Mouse (Mus musculus): ENCODE measurements around the gene Zc3h14.

Gene Zc3h14

DNA sequence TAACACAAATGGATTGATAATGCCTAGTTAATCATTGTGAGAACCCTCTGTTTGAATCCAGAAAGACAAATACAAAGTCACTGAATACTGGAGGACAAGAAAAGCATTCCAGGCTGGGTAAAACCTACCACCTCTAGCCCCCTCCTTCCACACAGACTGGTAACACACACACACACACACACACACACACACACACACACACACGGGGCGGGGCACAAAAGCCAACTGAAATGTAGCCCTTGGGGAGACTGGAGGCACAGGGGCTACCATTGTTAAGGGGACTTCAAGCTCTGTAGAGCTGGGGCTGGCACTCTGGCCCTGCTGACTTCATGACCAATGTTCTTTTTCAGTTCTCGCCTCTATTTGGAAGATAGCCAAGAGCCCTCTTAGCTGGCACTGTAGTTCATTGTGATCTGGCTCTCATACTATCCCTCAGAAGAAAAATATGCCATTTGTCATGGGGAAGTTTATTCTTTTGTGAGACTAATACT, 5.7 kb upstream of the Zc3h14 start:
- no peak for DNase-seq

DNA sequence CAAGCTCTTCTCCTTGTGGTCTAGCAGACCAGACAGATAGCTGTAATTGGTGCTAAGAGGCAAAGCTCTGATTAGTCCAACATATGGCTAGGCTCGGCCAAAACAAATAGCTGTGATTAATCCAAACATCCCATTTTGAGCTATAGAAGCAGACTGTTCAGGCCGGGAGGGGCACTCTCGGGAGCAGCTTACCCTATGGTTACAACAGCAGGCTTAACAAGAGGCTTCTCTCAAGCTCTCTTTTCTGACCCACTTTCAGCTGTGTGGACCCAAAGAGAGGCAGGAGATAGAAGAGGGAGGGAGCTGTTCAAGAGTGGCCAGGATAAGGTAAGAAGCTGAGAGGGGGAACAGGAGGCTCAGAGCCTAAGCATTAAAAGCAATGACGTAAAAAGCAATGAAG, 1.1 kb upstream of the Zc3h14 start:
- DNase-seq, result no peak

DNA sequence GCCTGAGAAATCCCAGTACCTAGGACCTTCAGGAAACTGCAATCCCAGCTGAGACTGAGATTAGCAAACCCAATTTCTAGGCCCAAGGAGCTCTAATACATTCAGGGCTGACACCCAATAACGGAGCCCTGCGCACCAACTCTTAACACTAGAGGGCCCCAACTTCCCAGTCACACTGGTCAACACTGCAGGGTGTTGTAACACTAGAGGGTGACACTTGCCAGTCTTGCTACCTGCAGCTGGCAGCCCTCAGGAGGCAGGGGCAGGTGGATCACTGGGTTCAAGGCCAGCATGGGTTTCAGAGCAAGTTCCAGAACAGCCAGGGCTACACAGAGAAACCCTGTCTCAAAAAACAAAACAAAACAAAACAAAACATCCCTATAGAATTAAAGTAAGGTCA, 633 bp upstream of the Zc3h14 start:
- DNase-seq, result peak; percentile 63

DNA sequence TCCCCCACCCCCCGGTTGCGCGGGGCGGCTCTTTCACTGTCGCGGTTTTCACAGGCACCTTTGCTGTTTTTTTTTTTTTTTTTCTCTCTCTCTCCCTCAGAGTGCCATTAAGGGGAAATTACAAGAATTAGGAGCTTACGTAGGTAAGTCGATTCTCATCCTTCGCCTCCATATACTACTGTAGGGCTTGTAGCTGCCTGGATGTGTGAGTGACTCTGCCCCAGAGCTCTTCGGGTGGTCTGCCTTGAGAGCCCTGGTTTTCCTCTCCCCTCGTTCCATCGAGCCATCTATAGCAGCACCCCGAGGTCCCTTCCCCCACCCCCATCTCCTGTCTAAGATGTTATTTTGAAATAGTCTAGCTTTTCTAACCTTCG, 603 bp downstream of the Zc3h14 start:
- DNase-seq, result no peak

- no peak for DNase-seq
Observed at GRCm38 (mm10) chr12:98757636-98758035, 10.9 kb downstream of the Zc3h14 start.

GRCm38 (mm10) chr12:98759700-98760099, 12.9 kb downstream of the Zc3h14 start:
- DNase-seq, result no peak

DNA sequence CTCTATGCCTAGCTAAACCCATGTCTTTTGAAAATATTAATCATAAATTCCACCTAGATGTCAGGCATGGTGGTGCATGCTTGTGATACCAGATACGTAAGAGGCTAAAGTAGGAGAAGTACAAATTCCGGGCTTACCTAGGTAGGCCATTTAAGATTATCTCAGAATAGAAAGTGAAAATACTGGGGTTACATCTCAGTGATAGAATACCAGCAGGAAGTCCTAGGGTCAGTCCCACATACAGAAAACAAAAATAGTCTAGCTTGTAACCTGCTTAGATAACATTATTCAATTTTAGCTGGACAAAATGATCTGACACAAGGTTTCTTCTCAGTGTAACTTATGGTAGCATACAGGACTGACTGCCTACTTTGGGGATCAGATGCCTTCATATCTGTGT, 19.5 kb downstream of the Zc3h14 start:
- DNase-seq, result no peak

- no peak for DNase-seq
Observed at GRCm38 (mm10) chr12:98777509-98777908, 30.7 kb downstream of the Zc3h14 start.

DNA sequence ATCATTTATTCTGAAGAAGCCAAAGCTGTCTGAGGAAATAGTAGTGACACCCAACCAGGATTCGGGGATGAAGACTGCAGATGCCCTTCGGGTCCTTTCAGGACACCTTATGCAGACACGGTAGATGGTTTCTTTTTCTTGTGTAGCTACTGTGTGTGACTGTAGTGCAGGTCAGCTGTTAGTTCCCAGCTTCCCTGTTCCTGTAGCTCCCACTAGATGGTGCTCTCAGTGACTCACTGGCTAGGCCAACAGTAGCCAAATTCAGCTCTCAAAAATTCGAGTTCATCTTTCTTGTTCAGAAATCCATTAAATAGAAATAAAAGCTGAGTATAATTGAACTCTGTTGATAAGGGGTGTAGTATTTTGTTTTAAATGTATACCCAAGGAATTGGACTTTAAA, 32.4 kb downstream of the Zc3h14 start:
- peak; percentile 38 for DNase-seq

DNA sequence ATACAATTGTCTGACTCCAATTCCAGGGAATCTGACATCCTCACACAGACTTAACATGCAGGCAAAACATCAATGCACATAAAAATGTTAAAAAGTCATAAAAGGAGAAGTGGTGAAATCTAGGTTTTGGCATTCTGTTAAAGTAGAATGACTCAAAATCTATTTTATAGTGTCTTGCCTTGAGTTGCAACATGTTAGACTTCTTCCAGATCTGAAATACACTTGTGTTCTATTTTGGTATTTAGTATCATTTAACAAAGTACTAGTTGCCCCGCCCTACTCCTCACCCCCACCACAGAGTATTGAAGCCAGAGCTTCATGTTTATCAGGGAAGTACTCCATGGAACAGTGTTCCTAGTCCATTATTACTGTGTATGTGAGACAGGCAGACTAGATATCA, 37.5 kb downstream of the Zc3h14 start:
- no peak for DNase-seq

DNA sequence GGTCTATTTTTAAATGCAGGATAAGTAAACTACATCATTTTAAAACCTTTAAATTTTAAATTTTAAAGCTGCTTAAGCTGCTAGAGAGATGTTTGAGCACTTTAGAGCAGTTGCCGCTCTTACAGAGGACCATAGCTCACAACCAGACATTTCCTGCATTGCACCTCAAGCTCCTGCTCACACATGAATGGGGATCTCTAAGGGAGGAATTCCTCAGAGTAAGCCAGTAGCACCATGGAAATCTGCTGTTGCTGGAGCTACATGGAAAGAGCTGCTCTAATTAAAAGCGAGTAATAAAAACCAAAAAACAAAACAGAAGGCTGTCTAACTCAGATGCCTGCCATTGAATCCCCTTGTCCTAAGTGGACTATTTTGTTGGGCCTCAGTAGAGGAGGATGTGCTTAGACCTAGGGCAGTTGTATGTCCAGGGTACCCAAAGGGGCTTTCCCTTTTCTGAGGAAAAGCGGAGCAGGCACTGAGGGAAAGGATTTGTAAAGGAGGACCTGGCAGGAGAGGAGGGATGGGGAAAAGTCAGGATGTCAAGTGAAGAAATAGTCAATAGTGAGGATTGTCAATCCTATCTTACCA, 49.1 kb downstream of the Zc3h14 start:
- no peak for DNase-seq

DNA sequence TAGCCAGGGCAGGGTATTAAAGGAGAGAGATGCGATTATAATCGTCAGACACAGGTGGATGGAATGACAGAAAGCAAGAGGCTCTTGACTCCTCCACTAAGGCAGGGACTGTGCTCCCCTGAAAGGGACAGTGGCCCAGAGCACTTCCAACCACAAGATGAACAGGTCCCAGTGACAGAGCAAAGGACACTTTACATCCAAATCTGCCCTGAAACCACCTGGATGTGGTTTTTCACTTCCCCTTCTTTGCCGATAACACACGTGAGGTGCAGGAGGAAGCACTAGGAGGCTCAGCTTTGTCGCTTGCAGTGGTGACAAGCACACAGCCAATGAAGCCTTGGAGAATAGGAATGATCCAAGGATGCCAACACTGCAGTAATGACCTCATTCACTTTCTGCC, 53.6 kb downstream of the Zc3h14 start:
- no peak for DNase-seq

GRCm38 (mm10) chr12:98802245-98802644, 55.5 kb downstream of the Zc3h14 start:
- DNase-seq, result no peak

DNA sequence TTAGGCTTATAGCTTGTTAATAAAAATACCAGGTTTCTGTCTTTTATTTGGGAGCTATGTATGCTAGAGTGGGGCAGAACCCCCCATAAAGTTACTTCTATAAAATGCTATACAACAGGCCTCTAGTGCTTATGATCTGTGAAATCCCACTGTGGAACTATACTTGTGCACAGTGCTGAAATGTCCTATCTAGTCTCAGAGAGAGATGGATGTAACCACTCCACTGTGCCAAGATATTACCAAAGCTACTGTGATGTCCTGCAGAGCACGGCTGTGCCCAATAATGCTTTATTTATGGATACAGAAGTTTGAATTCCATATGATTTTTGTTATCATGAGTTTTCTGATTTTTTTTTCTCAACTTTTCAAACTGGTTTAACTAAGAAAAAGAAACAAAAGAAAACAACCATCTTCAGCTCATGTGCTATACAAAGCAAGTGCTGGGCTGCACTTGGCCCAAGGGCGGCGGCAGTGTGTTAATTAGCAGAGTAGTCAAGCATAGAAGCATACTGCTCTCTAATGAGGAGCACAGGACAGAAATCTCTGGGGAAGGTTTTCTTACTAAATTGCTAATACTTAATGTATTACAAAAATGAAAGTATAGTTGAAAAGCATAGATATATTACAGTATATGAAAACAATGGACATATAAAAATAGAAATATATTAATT, 57.4 kb downstream of the Zc3h14 start:
- DNase-seq, result no peak

- no peak for DNase-seq
Observed at GRCm38 (mm10) chr12:98820781-98821180, 74.0 kb downstream of the Zc3h14 start.

DNA sequence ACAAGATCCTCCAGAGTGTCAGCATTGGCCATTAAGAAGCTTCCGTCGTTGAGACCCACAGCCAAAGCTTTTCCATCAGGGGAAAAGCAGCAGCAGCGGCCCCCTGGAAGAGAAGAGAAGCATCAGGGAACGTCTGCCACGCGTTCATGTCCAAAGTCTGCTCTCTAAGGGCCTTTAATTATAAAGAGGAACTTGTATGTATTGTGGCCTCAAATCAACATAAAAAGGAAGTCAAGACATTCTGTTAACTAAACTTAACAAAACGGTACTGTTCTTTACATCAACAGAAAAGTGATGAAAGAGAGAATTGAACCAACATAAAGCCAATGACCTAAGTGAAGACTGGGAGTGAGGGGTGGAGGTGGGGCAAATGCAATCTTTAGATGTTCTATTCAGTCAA, 84.4 kb downstream of the Zc3h14 start:
- no peak for DNase-seq

DNA sequence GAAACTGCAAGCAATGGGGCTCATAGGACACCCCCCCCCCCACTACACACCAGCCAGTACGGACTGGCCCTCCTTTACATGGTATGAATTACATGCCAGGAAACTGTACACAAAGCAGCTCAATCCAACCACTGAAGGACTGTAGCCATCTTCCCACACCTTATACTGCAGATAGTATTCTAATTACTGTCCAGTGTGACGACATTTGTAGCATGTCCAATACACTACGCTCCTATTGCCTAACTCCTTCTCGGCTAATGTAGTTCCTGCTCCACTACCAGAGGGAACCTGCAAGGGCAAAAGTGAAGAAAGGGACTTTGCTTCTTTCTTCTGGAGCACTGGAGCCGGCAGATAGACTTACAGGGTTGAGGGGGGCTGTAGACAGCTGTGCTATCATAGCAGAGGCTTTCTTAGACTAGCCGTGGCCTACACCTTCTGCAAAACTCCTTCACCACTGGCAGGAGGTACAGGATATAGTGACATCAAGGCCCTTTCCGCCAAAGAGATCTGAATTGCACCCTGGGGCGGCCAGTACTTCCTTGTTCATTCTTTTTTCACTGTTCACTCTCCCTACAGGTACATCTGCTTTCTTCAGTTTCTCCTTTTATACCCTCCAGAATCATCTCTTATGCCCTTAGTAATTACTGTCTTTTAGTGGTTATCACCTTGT, 86.3 kb downstream of the Zc3h14 start:
- no peak for DNase-seq

DNA sequence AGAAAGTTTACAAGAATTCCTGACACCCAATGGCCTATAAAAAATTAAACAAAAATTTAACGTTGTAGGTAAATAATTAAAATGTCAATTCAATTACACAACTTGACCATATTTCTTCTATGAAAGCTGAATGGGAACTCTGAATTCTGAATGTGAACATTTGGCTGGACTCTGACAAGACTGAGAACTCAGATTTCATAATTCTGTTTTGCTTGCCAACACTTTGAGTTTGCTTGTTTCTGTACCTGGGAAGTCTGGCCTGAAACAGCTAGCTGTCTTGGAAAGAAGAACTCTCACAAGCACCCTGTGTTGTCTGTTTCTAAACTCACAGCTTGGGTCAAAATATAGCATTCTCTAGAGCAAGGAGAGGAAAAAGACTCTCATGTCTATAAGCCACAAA, 87.1 kb downstream of the Zc3h14 start:
- DNase-seq, result no peak

DNA sequence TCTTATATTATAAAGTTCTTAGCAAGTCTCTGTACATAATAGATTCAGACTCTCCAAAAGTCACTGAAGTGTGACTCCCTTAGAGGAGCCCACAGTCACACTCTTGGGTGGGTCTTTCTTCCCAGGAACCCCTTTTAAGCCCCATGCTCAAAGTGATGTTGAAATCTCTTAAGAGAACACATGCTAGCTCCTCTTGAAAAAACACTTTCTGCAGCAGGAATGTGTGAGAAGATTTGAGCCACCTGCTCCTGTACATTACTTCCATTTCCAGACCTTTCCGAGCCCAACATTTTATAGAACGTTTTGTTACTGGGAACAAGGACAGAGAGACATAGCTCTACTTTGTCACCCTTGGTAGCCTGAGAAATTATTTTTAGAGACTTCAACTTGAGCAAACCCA, 88.1 kb downstream of the Zc3h14 start:
- DNase-seq, result no peak

GRCm38 (mm10) chr12:98835466-98835865, 88.7 kb downstream of the Zc3h14 start:
- DNase-seq, result no peak
